Mouse (Mus musculus): ENCODE data around the gene 1700001K19Rik. TPM values are rescaled to one million over a fixed set of nuclear protein-coding genes. Genes with fewer than 3 reads are reported as not detected.

Gene 1700001K19Rik
- total and polyA plus RNA-seq, 3 experiments: not detected

GRCm38 (mm10) chr12:110716004-110716403, 33.6 kb upstream of the 1700001K19Rik start:
- Histone ChIP-seq H3K27me3 (replicated peaks) (peaks cover 19% of the 10 kb centered on the region), H3K4me3 (replicated peaks in 1 of 3; ENCODE audit: low read depth in 2 of 3, low read length in 2 of 3, poor library complexity in 1 of 3) (no peak overlapping the region), H3K27ac (ENCODE audit: insufficient read depth, low read depth) (no peak overlapping the region), H3K36me3 (replicated peaks in 1 of 2; ENCODE audit: control insufficient read depth in 1 of 2, insufficient read depth in 1 of 2, low read length in 1 of 2) (no peaks in the 10 kb centered on the region), H3K9ac (ENCODE audit: insufficient read depth, low read depth) (no peak overlapping the region), H3K79me2 (replicated peaks; ENCODE audit: control insufficient read depth, extremely low read depth, insufficient read depth, poor library complexity, severe bottlenecking) (no peaks in the 10 kb centered on the region), H3K4me1 (ENCODE audit: control insufficient read depth in 1 of 2, insufficient read depth in 2 of 2) (no peaks in the 10 kb centered on the region), H3K4me2 (ENCODE audit: insufficient read depth, low read depth, poor library complexity, severe bottlenecking) (no peak overlapping the region), H3K9me3 (replicated peaks; ENCODE audit: low read length) (peaks cover 10% of the 10 kb centered on the region)
- dilution Hi-C loops (cut with MboI; ENCODE audit: extremely low pct_ligation_motif_present, extremely low pct_unique_long_range_greater_than_20kb, low sequenced_read_pairs) (no loop called here), in situ Hi-C loops (cut with MboI; ENCODE audit: low pct_ligation_motif_present, low pct_unique_long_range_greater_than_20kb, low sequenced_read_pairs) (no loop called here)
- no peak for DNase-seq (ENCODE audit: extremely low read depth)
- no peak for TF ChIP-seq SIN3A (IDR thresholded peaks at IDR 0.05; ENCODE audit: low read length)
- no peak for TF ChIP-seq ELF1 (IDR thresholded peaks at IDR 0.05; ENCODE audit: low read depth, low read length)
- TF ChIP-seq E2F4 (IDR thresholded peaks at IDR 0.05; ENCODE audit: insufficient replicate concordance, low read depth, low read length): no peak
- no peak for TF ChIP-seq NRF1 (IDR thresholded peaks at IDR 0.05; ENCODE audit: low read depth, low read length)
- no peak for TF ChIP-seq ZKSCAN1 (IDR thresholded peaks at IDR 0.05; ENCODE audit: borderline replicate concordance, low read depth, low read length)
- TF ChIP-seq SMC3 (IDR thresholded peaks at IDR 0.05; ENCODE audit: low read depth, low read length): no peak
- TF ChIP-seq MXI1 (IDR thresholded peaks at IDR 0.05; ENCODE audit: low read depth, low read length): no peak
- TF ChIP-seq TBP (conservative IDR thresholded peaks at IDR 0.05; ENCODE audit: low read depth, low read length): no peak
- TF ChIP-seq MYC (IDR thresholded peaks at IDR 0.05; ENCODE audit: low read depth, low read length): no peak
- TF ChIP-seq MEF2A (IDR thresholded peaks at IDR 0.05; ENCODE audit: borderline replicate concordance, low read depth, low read length): no peak
- TF ChIP-seq TCF12 (IDR thresholded peaks at IDR 0.05; ENCODE audit: low read depth, low read length): no peak
- TF ChIP-seq RCOR1 (conservative IDR thresholded peaks at IDR 0.05; ENCODE audit: low read depth, low read length): no peak

- in situ Hi-C loops (cut with MboI; ENCODE audit: low pct_ligation_motif_present, low pct_unique_long_range_greater_than_20kb, low sequenced_read_pairs) (no loop called here), dilution Hi-C loops (cut with MboI; ENCODE audit: extremely low pct_ligation_motif_present, extremely low pct_unique_long_range_greater_than_20kb, low sequenced_read_pairs) (no loop called here)
- TF ChIP-seq CTCF (conservative IDR thresholded peaks at IDR 0.05 in 1 of 2, IDR thresholded peaks at IDR 0.05 in 1 of 2; ENCODE audit: low read depth in 2 of 2, low read length in 2 of 2) (no peak), SMC3 (IDR thresholded peaks at IDR 0.05; ENCODE audit: low read depth, low read length) (no peak), MAX (IDR thresholded peaks at IDR 0.05; ENCODE audit: low read length) (no peak), ZKSCAN1 (IDR thresholded peaks at IDR 0.05; ENCODE audit: borderline replicate concordance, low read depth, low read length) (no peak), MAZ (IDR thresholded peaks at IDR 0.05; ENCODE audit: low read depth, low read length) (no peak), UBTF (IDR thresholded peaks at IDR 0.05; ENCODE audit: low read depth, low read length) (no peak), HCFC1 (IDR thresholded peaks at IDR 0.05; ENCODE audit: low read depth, low read length) (no peak), CHD1 (IDR thresholded peaks at IDR 0.05; ENCODE audit: low read depth, low read length) (no peak), ETS1 (conservative IDR thresholded peaks at IDR 0.05; ENCODE audit: low read depth, low read length) (no peak), ZC3H11A (IDR thresholded peaks at IDR 0.05; ENCODE audit: low read depth, low read length) (no peak), JUN (IDR thresholded peaks at IDR 0.05; ENCODE audit: insufficient read depth, low read depth, low read length) (no peak), CHD2 (IDR thresholded peaks at IDR 0.05; ENCODE audit: low read length) (no peak)
- Histone ChIP-seq H3K4me2 (ENCODE audit: insufficient read depth, low read depth, poor library complexity, severe bottlenecking) (no peak overlapping the region), H3K9ac (ENCODE audit: insufficient read depth, low read depth) (no peak overlapping the region), H3K9me3 (replicated peaks; ENCODE audit: low read length) (peaks cover 9% of the 10 kb centered on the region), H3K36me3 (replicated peaks in 1 of 2; ENCODE audit: control insufficient read depth in 1 of 2, insufficient read depth in 1 of 2, low read length in 1 of 2) (no peaks in the 10 kb centered on the region), H3K27me3 (replicated peaks) (peaks cover 11% of the 10 kb centered on the region), H3K27ac (ENCODE audit: insufficient read depth, low read depth) (no peak overlapping the region), H3K4me1 (ENCODE audit: control insufficient read depth in 1 of 2, insufficient read depth in 2 of 2) (0 out of 4 replicates have a peak, but pooled peaks cover 0 to 3% of the 10 kb centered on the region in 2 experiments), H3K79me2 (replicated peaks; ENCODE audit: control insufficient read depth, extremely low read depth, insufficient read depth, poor library complexity, severe bottlenecking) (no peaks in the 10 kb centered on the region), H3K4me3 (replicated peaks in 1 of 3; ENCODE audit: low read depth in 2 of 3, low read length in 2 of 3, poor library complexity in 1 of 3) (no peak overlapping the region)
- DNase-seq (ENCODE audit: extremely low read depth): no peak
These were observed 31.8 kb upstream of the 1700001K19Rik start for GRCm38 (mm10) chr12:110714215-110714614.

Measured in CH12.LX (cell line).